Mouse (Mus musculus) ovary, postnatal 10 days (tissue): ENCODE measurements around the gene St7l.

Experiments used
- DNase-seq: peaks from one replicate; pipeline ENCODE4 v3.0.0; 2022; ENCODE audit warnings: low spot score

The St7l gene

GRCm38 (mm10) chr3:104901154-104901553 lies 37.3 kb downstream of the St7l start:
- DNase-seq = no peak

GRCm38 (mm10) chr3:104905389-104905788 lies 41.6 kb downstream of the St7l start:
- DNase-seq = no peak

- DNase-seq = no peak
Observed at GRCm38 (mm10) chr3:104906007-104906406, 42.2 kb downstream of the St7l start.

GRCm38 (mm10) chr3:104909195-104909594 lies 45.4 kb downstream of the St7l start:
- no peak for DNase-seq

- no peak for DNase-seq
Observed at GRCm38 (mm10) chr3:104914986-104915385, 51.2 kb downstream of the St7l start.

GRCm38 (mm10) chr3:104929385-104929784 lies 65.6 kb downstream of the St7l start:
- DNase-seq = no peak

GRCm38 (mm10) chr3:104937728-104938305 lies 74.0 kb downstream of the St7l start:
- no peak for DNase-seq

GRCm38 (mm10) chr3:104938327-104938726 lies 74.5 kb downstream of the St7l start:
- DNase-seq = no peak

GRCm38 (mm10) chr3:104940691-104941090 lies 76.9 kb downstream of the St7l start:
- DNase-seq = no peak

- DNase-seq = no peak
Observed at GRCm38 (mm10) chr3:104942682-104943081, 78.9 kb downstream of the St7l start.

- DNase-seq = no peak
Observed at GRCm38 (mm10) chr3:104943333-104943732, 79.5 kb downstream of the St7l start.

- no peak for DNase-seq
Observed at GRCm38 (mm10) chr3:104944894-104945293, 81.1 kb downstream of the St7l start.

GRCm38 (mm10) chr3:104950926-104951325 lies 87.1 kb downstream of the St7l start:
- no peak for DNase-seq

- DNase-seq = no peak
Observed at GRCm38 (mm10) chr3:104952891-104953670, 89.3 kb downstream of the St7l start.

GRCm38 (mm10) chr3:104954137-104954536 lies 90.3 kb downstream of the St7l start:
- no peak for DNase-seq

- no peak for DNase-seq
Observed at GRCm38 (mm10) chr3:104954551-104954950, 90.7 kb downstream of the St7l start.

- DNase-seq = no peak
Observed at GRCm38 (mm10) chr3:104956131-104956581, 92.4 kb downstream of the St7l start.

GRCm38 (mm10) chr3:104960026-104961000 lies 96.5 kb downstream of the St7l start:
- DNase-seq = no peak

GRCm38 (mm10) chr3:104961066-104962059 lies 97.6 kb downstream of the St7l start, which contains the start of gene Wnt2b:
Gene Wnt2b (minus strand): TSS chr3:104961921.
- no peak for DNase-seq

GRCm38 (mm10) chr3:104962141-104962611 lies 98.4 kb downstream of the St7l start:
- no peak for DNase-seq

GRCm38 (mm10) chr3:104962866-104963265 lies 99.1 kb downstream of the St7l start:
- no peak for DNase-seq
